Mouse (Mus musculus) forebrain, embryonic 14.5 days (tissue): ENCODE measurements at regions not wholly inside any gene's neighbourhood (a gene's known extent, or its start where the extent isn't known, plus 50 kb on each side); places are given as distances from the start of the nearest gene placed in this dataset.
"Not testable (repeated sequence)": the region's sequence is repeated elsewhere in the genome, so short reads cannot be mapped to it uniquely, and the experiment has no call there.

Experiments used
- ATAC-seq: fragments of 200-750 bp; cut with Nextera tagmentation; 2 replicates; pipeline ENCODE4 v1.8.0; 2017; ENCODE audit warnings: mild to moderate bottlenecking, moderate library complexity
- DNase-seq: peaks from one replicate; pipeline ENCODE4 v3.0.0-alpha.2; 2015; ENCODE audit warnings: low spot score
- H3K27ac ChIP-seq: fragments of 300-500 bp; sonication (generic); 2 replicates; pipeline ENCODE4 v1.5.1; 2014; ENCODE audit warnings: low read depth, mild to moderate bottlenecking, control low read depth, low read length, moderate library complexity
- H3K27me3 ChIP-seq: fragments of 300-500 bp; sonication (generic); replicated peaks from 2 replicates; pipeline ENCODE4 v1.6.1; 2014; ENCODE audit warnings: low read length, control low read depth, mixed read lengths; ENCODE audit not compliant: control insufficient read depth, insufficient read depth
- H3K36me3 ChIP-seq: fragments of 300-500 bp; sonication (generic); 2 replicates; pipeline ENCODE4 v1.6.1; 2014; ENCODE audit warnings: low read length, control low read depth; ENCODE audit not compliant: control insufficient read depth, insufficient read depth
- H3K4me1 ChIP-seq: fragments of 300-500 bp; sonication (generic); 2 replicates; pipeline ENCODE4 v1.6.1; 2014; ENCODE audit warnings: antibody characterized with exemption, low read length, control low read depth; ENCODE audit not compliant: control insufficient read depth, insufficient read depth
- H3K4me2 ChIP-seq: fragments of 300-500 bp; sonication (generic); 2 replicates; pipeline ENCODE4 v1.6.1; 2014; ENCODE audit warnings: mild to moderate bottlenecking, control low read depth, low read length
- H3K4me3 ChIP-seq: fragments of 300-500 bp; sonication (generic); 2 replicates; pipeline ENCODE4 v1.5.1; 2014; ENCODE audit warnings: low read depth, low read length, control low read depth
- H3K9ac ChIP-seq: fragments of 300-500 bp; sonication (generic); 2 replicates; pipeline ENCODE4 v1.6.1; 2014; ENCODE audit warnings: mild to moderate bottlenecking, low read length, control low read depth, moderate library complexity
- H3K9me3 ChIP-seq: fragments of 300-500 bp; sonication (generic); replicated peaks from 2 replicates; pipeline ENCODE4 v1.6.1; 2016; ENCODE audit warnings: low read length, control low read depth, mixed read lengths; ENCODE audit not compliant: control insufficient read depth
- WGBS: fragments of 180-500 bp; shearing (Covaris S2); extraction: QIAGEN DNeasy Blood & Tissue Kit; methylation state at CpG from one replicate; pipeline ENCODE4 v1.1.7; 2014; 5-methylcytosine and 5-hydroxymethylcytosine counted together

GRCm38 (mm10) chr3:21671885-21672284 is 404.6 kb upstream of the Tbl1xr1 start:
- Histone ChIP-seq H3K4me1 (peaks cover 14% of the 10 kb centered on the region; the same call in 1 of the 2 replicates), H3K27ac (no peak overlapping the region), H3K9me3 (no peaks in the 10 kb centered on the region), H3K36me3 (no peaks in the 10 kb centered on the region), H3K9ac (no peak overlapping the region), H3K27me3 (no peaks in the 10 kb centered on the region), H3K4me3 (no peak overlapping the region), H3K4me2 (no peak overlapping the region)
- 32% methylated on average over 2 of the region's 2 CpGs for WGBS
- DNase-seq (peak; percentile 41), ATAC-seq (peak; percentile 30)

GRCm38 (mm10) chr3:21672492-21672891 is 404.0 kb upstream of the Tbl1xr1 start:
- DNase-seq = peak; percentile 90
- 6% methylated on average over 2 of the region's 2 CpGs for WGBS

GRCm38 (mm10) chr3:21673466-21673865 is 403.0 kb upstream of the Tbl1xr1 start:
- Histone ChIP-seq H3K4me3 (no peak overlapping the region), H3K36me3 (no peaks in the 10 kb centered on the region), H3K27me3 (no peaks in the 10 kb centered on the region), H3K9me3 (no peaks in the 10 kb centered on the region), H3K4me2 (no peak overlapping the region), H3K9ac (no peak overlapping the region), H3K4me1 (peaks cover 14% of the 10 kb centered on the region; the same call in 1 of the 2 replicates), H3K27ac (no peak overlapping the region)
- WGBS = 90% methylated on average over 2 of the region's 2 CpGs
- DNase-seq (no peak), ATAC-seq (no peak)

More at GRCm38 (mm10) chr3:21672492-21672891, 404.0 kb upstream of the Tbl1xr1 start:
- ATAC-seq = peak; percentile 92
- H3K9ac ChIP-seq = no peak overlapping the region
- H3K4me3 ChIP-seq = no peak overlapping the region
- peaks cover 14% of the 10 kb centered on the region; the same call in 1 of the 2 replicates for H3K4me1 ChIP-seq
- no peak overlapping the region for H3K4me2 ChIP-seq
- H3K9me3 ChIP-seq = no peaks in the 10 kb centered on the region
- H3K36me3 ChIP-seq = no peaks in the 10 kb centered on the region
- H3K27ac ChIP-seq = no peak overlapping the region
- H3K27me3 ChIP-seq = no peaks in the 10 kb centered on the region

GRCm38 (mm10) chr3:21678265-21678664 is 398.2 kb upstream of the Tbl1xr1 start:
- Histone ChIP-seq H3K4me2 (no peak overlapping the region), H3K9me3 (no peaks in the 10 kb centered on the region), H3K27ac (no peak overlapping the region), H3K4me1 (no peaks in the 10 kb centered on the region), H3K36me3 (no peaks in the 10 kb centered on the region), H3K9ac (no peak overlapping the region), H3K27me3 (no peaks in the 10 kb centered on the region), H3K4me3 (no peak overlapping the region)
- DNase-seq = no peak
- no peak for ATAC-seq

- Histone ChIP-seq H3K27me3 (no peaks in the 10 kb centered on the region), H3K27ac (no peak overlapping the region), H3K4me3 (no peak overlapping the region), H3K9ac (no peak overlapping the region), H3K4me2 (no peak overlapping the region), H3K9me3 (no peaks in the 10 kb centered on the region), H3K4me1 (no peaks in the 10 kb centered on the region), H3K36me3 (no peaks in the 10 kb centered on the region)
- no peak for ATAC-seq
- DNase-seq = no peak
Observed at GRCm38 (mm10) chr3:21678734-21679133, 397.7 kb upstream of the Tbl1xr1 start.

- WGBS = 84% methylated on average over 1 of the region's 1 CpGs
- not testable (repeated sequence) for DNase-seq, H3K4me3 ChIP-seq, H3K36me3 ChIP-seq, H3K9ac ChIP-seq, H3K4me1 ChIP-seq, H3K27ac ChIP-seq, H3K27me3 ChIP-seq, H3K4me2 ChIP-seq, ATAC-seq, H3K9me3 ChIP-seq
Observed at GRCm38 (mm10) chr3:21697980-21698672, 378.3 kb upstream of the Tbl1xr1 start.

GRCm38 (mm10) chr3:21699526-21699925 is 376.9 kb upstream of the Tbl1xr1 start:
- H3K4me2 ChIP-seq = no peak overlapping the region
- DNase-seq (no peak), ATAC-seq (no peak)
- no peak overlapping the region for H3K9ac ChIP-seq
- no peaks in the 10 kb centered on the region for H3K9me3 ChIP-seq
- H3K4me1 ChIP-seq = no peaks in the 10 kb centered on the region
- 100% methylated on average over 1 of the region's 1 CpGs for WGBS
- H3K27ac ChIP-seq = no peak overlapping the region
- H3K4me3 ChIP-seq = no peak overlapping the region
- H3K36me3 ChIP-seq = no peaks in the 10 kb centered on the region
- no peaks in the 10 kb centered on the region for H3K27me3 ChIP-seq

GRCm38 (mm10) chr3:21700326-21700725 is 376.1 kb upstream of the Tbl1xr1 start:
- H3K9ac ChIP-seq = no peak overlapping the region
- H3K4me1 ChIP-seq = no peaks in the 10 kb centered on the region
- H3K4me3 ChIP-seq = no peak overlapping the region
- no peaks in the 10 kb centered on the region for H3K9me3 ChIP-seq
- H3K4me2 ChIP-seq = no peak overlapping the region
- WGBS = 72% methylated on average over 1 of the region's 1 CpGs
- no peak overlapping the region for H3K27ac ChIP-seq
- H3K27me3 ChIP-seq = no peaks in the 10 kb centered on the region
- ATAC-seq (no peak), DNase-seq (no peak)
- no peaks in the 10 kb centered on the region for H3K36me3 ChIP-seq

GRCm38 (mm10) chr3:21726747-21727505 is 349.5 kb upstream of the Tbl1xr1 start:
- H3K27ac ChIP-seq = no peak overlapping the region
- 62% methylated on average over 4 of the region's 4 CpGs for WGBS
- H3K36me3 ChIP-seq = no peaks in the 10 kb centered on the region
- H3K4me1 ChIP-seq = no peaks in the 10 kb centered on the region
- ATAC-seq = no peak
- H3K9ac ChIP-seq = no peak overlapping the region
- no peaks in the 10 kb centered on the region for H3K27me3 ChIP-seq
- H3K4me3 ChIP-seq = no peak overlapping the region
- H3K9me3 ChIP-seq = no peaks in the 10 kb centered on the region
- peak; percentile 11 for DNase-seq
- H3K4me2 ChIP-seq = no peak overlapping the region
